Comparison of ENCODE assay signal across 8 mouse cellular contexts in genomic region chrX:95164140-95164539, GRCm38 (mm10). TPM values are rescaled to one million over a fixed set of nuclear protein-coding genes. Genes with fewer than 3 reads are reported as not detected.
DNase-seq lines count a peak whose midpoint lies in the region; ATAC-seq lines count a peak whose summit lies in the region.

No protein-coding gene starts in this region.

- H3K9ac ChIP-seq in hindbrain, embryonic 12.5 days: no peak overlapping the region
- H3K9ac ChIP-seq in forebrain, embryonic 16.5 days (replicated peaks; ENCODE audit: low read depth, low read length): no peak overlapping the region

- no peaks in the 10 kb centered on the region for H3K36me3 ChIP-seq in hindbrain, embryonic 12.5 days
- H3K36me3 ChIP-seq in hindbrain, embryonic 10.5 days: no peaks in the 10 kb centered on the region
- H3K36me3 ChIP-seq in forebrain, embryonic 16.5 days (ENCODE audit: control insufficient read depth, insufficient read depth): no peaks in the 10 kb centered on the region
- no peaks in the 10 kb centered on the region for H3K36me3 ChIP-seq in midbrain, embryonic 10.5 days

- H3K4me1 ChIP-seq in hindbrain, embryonic 12.5 days: no peaks in the 10 kb centered on the region
- 0 out of 2 replicates have a peak, but pooled peaks cover 4% of the 10 kb centered on the region for H3K4me1 ChIP-seq in hindbrain, embryonic 10.5 days (replicated peaks)
- H3K4me1 ChIP-seq in forebrain, embryonic 16.5 days (replicated peaks; ENCODE audit: control insufficient read depth, insufficient read depth, low read length): peaks cover 7% of the 10 kb centered on the region
- H3K4me1 ChIP-seq in midbrain, embryonic 10.5 days: peaks cover 39% of the 10 kb centered on the region

- H3K27ac ChIP-seq in hindbrain, embryonic 12.5 days: no peak overlapping the region
- no peak overlapping the region for H3K27ac ChIP-seq in hindbrain, embryonic 10.5 days
- no peak overlapping the region for H3K27ac ChIP-seq in forebrain, embryonic 16.5 days (ENCODE audit: low read length)
- H3K27ac ChIP-seq in midbrain, embryonic 10.5 days (replicated peaks): 0 out of 2 replicates have a peak overlapping the region, but pooled peaks have one; percentile 17

- 0 out of 2 replicates have a peak, but pooled peaks cover 3% of the 10 kb centered on the region for H3K27me3 ChIP-seq in hindbrain, embryonic 12.5 days
- peaks cover 26% of the 10 kb centered on the region for H3K27me3 ChIP-seq in hindbrain, embryonic 10.5 days (ENCODE audit: insufficient read depth, poor library complexity, severe bottlenecking)
- no peaks in the 10 kb centered on the region for H3K27me3 ChIP-seq in forebrain, embryonic 16.5 days (replicated peaks; ENCODE audit: control insufficient read depth, insufficient read depth, low read length)
- H3K27me3 ChIP-seq in midbrain, embryonic 10.5 days (ENCODE audit: low read depth, poor library complexity, severe bottlenecking): peaks cover 70% of the 10 kb centered on the region

- intact Hi-C loops in heart, postnatal 14 days (cut with DNase I): loop anchor here (10.0 kb wide), 1 partner anchor 61 kb away; no protein-coding TSS in a partner anchor

- no peak for ATAC-seq in hindbrain, embryonic 12.5 days (ENCODE audit: low FRiP score)
- no peak for ATAC-seq in forebrain, embryonic 16.5 days

- H3K9me3 ChIP-seq in hindbrain, embryonic 12.5 days (replicated peaks): no peaks in the 10 kb centered on the region
- no peaks in the 10 kb centered on the region for H3K9me3 ChIP-seq in hindbrain, embryonic 10.5 days
- H3K9me3 ChIP-seq in forebrain, embryonic 16.5 days (ENCODE audit: control insufficient read depth, low read length): no peaks in the 10 kb centered on the region
- H3K9me3 ChIP-seq in midbrain, embryonic 10.5 days (replicated peaks): no peaks in the 10 kb centered on the region

- no peak for DNase-seq in hindbrain, embryonic 10.5 days (ENCODE audit: low spot score)
- DNase-seq in Muller cell, postnatal 12 days (ENCODE audit: inconsistent ontology term): peak; percentile 24
- no peak for DNase-seq in midbrain, embryonic 10.5 days (ENCODE audit: low spot score)
- no peak for DNase-seq in ovary, postnatal 10 days (ENCODE audit: low spot score)
- no peak for DNase-seq in urinary bladder, postnatal 25 days (ENCODE audit: low spot score)
- DNase-seq in heart, postnatal 14 days: no peak

- H3K4me3 ChIP-seq in hindbrain, embryonic 12.5 days: no peak overlapping the region
- no peak overlapping the region for H3K4me3 ChIP-seq in hindbrain, embryonic 10.5 days
- H3K4me3 ChIP-seq in forebrain, embryonic 16.5 days (replicated peaks; ENCODE audit: low read length): peak overlapping the region; percentile 2
- peak overlapping the region; percentile 58 for H3K4me3 ChIP-seq in midbrain, embryonic 10.5 days

- peak overlapping the region; percentile 58; the same call in 1 of the 2 replicates for H3K4me2 ChIP-seq in hindbrain, embryonic 12.5 days (replicated peaks)
- peak overlapping the region; percentile 66 for H3K4me2 ChIP-seq in forebrain, embryonic 16.5 days (ENCODE audit: low read length)

- 70% methylated on average over 6 of the region's 6 CpGs for WGBS in hindbrain, embryonic 12.5 days
- WGBS in hindbrain, embryonic 10.5 days: 79% methylated on average over 6 of the region's 6 CpGs
- WGBS in forebrain, embryonic 16.5 days: 34% methylated on average over 6 of the region's 6 CpGs
- 67% methylated on average over 6 of the region's 6 CpGs for WGBS in midbrain, embryonic 10.5 days

RNA-seq across cellular contexts. Expression of gene Arhgef9, which starts 32.5 kb away (rescaled TPM):
- 30.8 and 35.6 TPM in 2 replicates for polyA plus RNA-seq in hindbrain, embryonic 12.5 days (2016; fragmentation: Nextera tagmentation; extraction: Ambion mirVana)
- 11.8 and 14.3 TPM in 2 replicates for polyA plus RNA-seq in hindbrain, embryonic 10.5 days (2016; fragmentation: Nextera tagmentation; extraction: Ambion mirVana)
- 43.8 and 45.5 TPM in 2 replicates for polyA plus RNA-seq in forebrain, embryonic 16.5 days (2015; fragmentation: Nextera tagmentation; extraction: Ambion mirVana)
- polyA plus RNA-seq in midbrain, embryonic 10.5 days (2016; fragmentation: Nextera tagmentation; extraction: Ambion mirVana): 15.7 and 20.0 TPM in 2 replicates
- 10 to 100 TPM; 15.0 to 18.1 TPM for total RNA-seq in heart, postnatal 14 days (2021)

Comparison
In these comparisons a context has a peak if more than half of its experiments do, and no peak if none do; other contexts are left out.
1. H3K4me3 ChIP-seq: peak in forebrain, embryonic 16.5 days (single experiment) and midbrain, embryonic 10.5 days (single experiment); none in hindbrain, embryonic 12.5 days (single experiment) and hindbrain, embryonic 10.5 days (single experiment).